18 mouse cellular contexts compared by ENCODE assay signal in genomic region chr4:44320448-44320847, GRCm38 (mm10).
"Had no signal": no experiment of that assay in that cellular context is flagged by ENCODE, and none has a peak within 500 bp of the region (broad histone marks: within the 10 kb centered on the region; RNA-seq: fewer than 3 reads in every experiment).

No protein-coding gene starts in this region.

- H3K36me3 ChIP-seq: midbrain, embryonic 13.5 days; midbrain, embryonic 15.5 days; neural tube, embryonic 12.5 days had no signal

- H3K9ac ChIP-seq: liver, embryonic 15.5 days; liver, postnatal 0 days; lung, embryonic 15.5 days; midbrain, embryonic 13.5 days; midbrain, embryonic 15.5 days; neural tube, embryonic 12.5 days had no signal

- H3K4me3 ChIP-seq: liver, embryonic 15.5 days; lung, embryonic 15.5 days; megakaryocyte, embryonic 14.5 days; midbrain, embryonic 13.5 days; midbrain, embryonic 15.5 days; neural tube, embryonic 12.5 days had no signal

- H3K9me3 ChIP-seq: liver, embryonic 15.5 days; lung, embryonic 15.5 days; megakaryocyte, embryonic 14.5 days; midbrain, embryonic 13.5 days; midbrain, embryonic 15.5 days; neural tube, embryonic 12.5 days had no signal

- H3K27me3 ChIP-seq: liver, embryonic 15.5 days; lung, embryonic 15.5 days; megakaryocyte, embryonic 14.5 days; midbrain, embryonic 13.5 days; midbrain, embryonic 15.5 days; neural tube, embryonic 12.5 days had no signal

- ATAC-seq: liver, postnatal 0 days; midbrain, embryonic 13.5 days; midbrain, embryonic 15.5 days had no signal

- H3K4me1 ChIP-seq: liver, embryonic 15.5 days; lung, embryonic 15.5 days; megakaryocyte, embryonic 14.5 days; midbrain, embryonic 13.5 days; midbrain, embryonic 15.5 days; neural tube, embryonic 12.5 days had no signal

- H3K27ac ChIP-seq: liver, embryonic 15.5 days; lung, embryonic 15.5 days; macrophage; midbrain, embryonic 13.5 days; midbrain, embryonic 15.5 days; neural tube, embryonic 12.5 days had no signal

- H3K4me2 ChIP-seq: liver, embryonic 15.5 days; lung, embryonic 15.5 days; midbrain, embryonic 11.5 days; midbrain, embryonic 13.5 days; midbrain, embryonic 15.5 days; neural tube, embryonic 12.5 days had no signal

- DNase-seq: liver, postnatal 0 days; lung, adult 2 months; retina, postnatal 1 day; right cerebral cortex, adult 18-20 months; right cerebral cortex, postnatal 25 days; right cerebral cortex, postnatal 4 days; spleen, adult 18-20 months; thymus, adult 18-20 months; thymus, postnatal 14 days; thymus, postnatal 36 days had no signal
